Mouse (Mus musculus) kidney, adult 18-20 months (tissue): Measurements from ENCODE around the gene Cphx3.
"Not testable (repeated sequence)": the region's sequence is repeated elsewhere in the genome, so short reads cannot be mapped to it uniquely, and the experiment has no call there.

Experiments used
- DNase-seq: peaks from one replicate; pipeline ENCODE4 v3.0.0; 2021

The Cphx3 gene

GRCm38 (mm10) chr14:26081997-26082396, at the start of gene Cphx3:
Cphx3 (plus strand) TSS chr14:26082297.
- not testable (repeated sequence) for DNase-seq

- DNase-seq = not testable (repeated sequence)
These were observed 47.7 kb upstream of the Cphx3 start for GRCm38 (mm10) chr14:26034364-26034763.

- not testable (repeated sequence) for DNase-seq
These were observed 46.7 kb upstream of the Cphx3 start for GRCm38 (mm10) chr14:26035439-26035838.

GRCm38 (mm10) chr14:26042611-26043010, 39.5 kb upstream of the Cphx3 start, which contains the start of gene Gm9780:
Gm9780 (minus strand) TSS chr14:26042711.
- not testable (repeated sequence) for DNase-seq

- DNase-seq = not testable (repeated sequence)
These were observed 37.1 kb upstream of the Cphx3 start for GRCm38 (mm10) chr14:26045007-26045406.

- not testable (repeated sequence) for DNase-seq
These were observed 35.1 kb upstream of the Cphx3 start for GRCm38 (mm10) chr14:26047026-26047425.

- DNase-seq = not testable (repeated sequence)
These were observed 33.3 kb upstream of the Cphx3 start for GRCm38 (mm10) chr14:26048767-26049166.

GRCm38 (mm10) chr14:26058184-26058583, 23.9 kb upstream of the Cphx3 start:
- not testable (repeated sequence) for DNase-seq

GRCm38 (mm10) chr14:26059362-26059761, 22.7 kb upstream of the Cphx3 start:
- not testable (repeated sequence) for DNase-seq

GRCm38 (mm10) chr14:26066574-26067324, 15.3 kb upstream of the Cphx3 start:
- not testable (repeated sequence) for DNase-seq

GRCm38 (mm10) chr14:26067325-26067633, 14.8 kb upstream of the Cphx3 start, which contains the start of gene Tmem254c:
Tmem254c (minus strand) TSS chr14:26067355.
- not testable (repeated sequence) for DNase-seq

- not testable (repeated sequence) for DNase-seq
These were observed 5.3 kb upstream of the Cphx3 start for GRCm38 (mm10) chr14:26076620-26077390.

- DNase-seq = not testable (repeated sequence)
These were observed 881 bp upstream of the Cphx3 start, which contains the start of gene Cphx2 for GRCm38 (mm10) chr14:26081216-26081615. Cphx2 (plus strand) TSS chr14:26081516.

- not testable (repeated sequence) for DNase-seq
These were observed 15.5 kb downstream of the Cphx3 start for GRCm38 (mm10) chr14:26097622-26098021.

- not testable (repeated sequence) for DNase-seq
These were observed 36.1 kb downstream of the Cphx3 start, which contains the start of gene Duxbl2 for GRCm38 (mm10) chr14:26118150-26118549. Duxbl2 (plus strand) TSS chr14:26118349.

GRCm38 (mm10) chr14:26118550-26119000, 36.5 kb downstream of the Cphx3 start:
- DNase-seq = not testable (repeated sequence)

GRCm38 (mm10) chr14:26119095-26119494, 37.0 kb downstream of the Cphx3 start:
- DNase-seq = not testable (repeated sequence)

GRCm38 (mm10) chr14:26147095-26147494, 65.0 kb downstream of the Cphx3 start:
- DNase-seq = not testable (repeated sequence)

GRCm38 (mm10) chr14:26156032-26156431, 73.9 kb downstream of the Cphx3 start:
- not testable (repeated sequence) for DNase-seq

GRCm38 (mm10) chr14:26161156-26161555, 79.1 kb downstream of the Cphx3 start:
- DNase-seq = not testable (repeated sequence)

- DNase-seq = not testable (repeated sequence)
These were observed 80.3 kb downstream of the Cphx3 start for GRCm38 (mm10) chr14:26162423-26162822.

GRCm38 (mm10) chr14:26165266-26165665, 83.2 kb downstream of the Cphx3 start:
- not testable (repeated sequence) for DNase-seq

- not testable (repeated sequence) for DNase-seq
These were observed 91.9 kb downstream of the Cphx3 start for GRCm38 (mm10) chr14:26173955-26174354.
